ENCODE assay signal across 1 mouse cellular context in the genomic region with DNA sequence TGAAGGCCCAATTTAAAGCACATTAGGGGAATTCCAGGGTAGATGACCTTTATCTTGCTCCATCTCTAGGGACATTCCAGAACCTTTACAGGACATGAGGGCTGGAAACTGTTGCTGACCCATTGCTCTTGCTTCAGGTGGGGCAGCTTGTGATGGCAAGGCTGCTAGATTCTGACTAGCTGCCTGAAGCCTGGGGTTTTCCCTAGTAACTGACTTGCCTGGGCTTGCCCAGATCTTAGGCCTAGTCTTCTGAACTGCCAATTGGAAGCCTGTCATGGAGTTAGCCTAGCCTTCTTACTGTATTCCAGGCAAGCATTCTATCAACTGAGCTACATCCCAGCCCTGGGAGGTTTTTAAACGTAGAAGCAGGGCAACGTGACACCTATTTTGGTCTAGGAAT.
A peak's percentile ranks its signal among the peaks of the same experiment; 100 is the strongest.
TF ChIP-seq lines count a peak whose summit lies in the region.

No protein-coding gene starts in this region.

TF ChIP-seq in CH12.LX, 34 proteins besides CTCF, POLR2A, EP300 and RAD21 (continued from another document):
- TF ChIP-seq BHLHE40 (IDR thresholded peaks at IDR 0.05; ENCODE audit: low read depth, low read length) (peak; percentile 28; the same call in 1 of the 2 replicates), NELFE (IDR thresholded peaks at IDR 0.05; ENCODE audit: low read depth, low read length) (no peak; the same call in 1 of the 2 replicates), ETS1 (conservative IDR thresholded peaks at IDR 0.05; ENCODE audit: low read depth, low read length) (peak; percentile 61), MAX (IDR thresholded peaks at IDR 0.05; ENCODE audit: low read length) (no peak), HCFC1 (IDR thresholded peaks at IDR 0.05; ENCODE audit: low read depth, low read length) (peak; percentile 73), MYC (IDR thresholded peaks at IDR 0.05; ENCODE audit: low read depth, low read length) (peak; percentile 78), TCF12 (IDR thresholded peaks at IDR 0.05; ENCODE audit: low read depth, low read length) (peak; percentile 79), CHD1 (IDR thresholded peaks at IDR 0.05; ENCODE audit: low read depth, low read length) (peak; percentile 100), ELF1 (IDR thresholded peaks at IDR 0.05; ENCODE audit: low read depth, low read length) (no peak; the same call in 1 of the 2 replicates), MAZ (IDR thresholded peaks at IDR 0.05; ENCODE audit: low read depth, low read length) (peak; percentile 38; the same call in 1 of the 2 replicates), NRF1 (IDR thresholded peaks at IDR 0.05; ENCODE audit: low read depth, low read length) (peak; percentile 28; the same call in 1 of the 2 replicates), RCOR1 (conservative IDR thresholded peaks at IDR 0.05; ENCODE audit: low read depth, low read length) (peak; percentile 74; the same call in 1 of the 2 replicates), POLR2AphosphoS2 (IDR thresholded peaks at IDR 0.05; ENCODE audit: low read depth, low read length) (no peak)
